Mouse (Mus musculus) ovary, postnatal 36 days (tissue): ENCODE measurements around the gene Panx3.

Experiments used
- DNase-seq: peaks from one replicate; pipeline ENCODE4 v3.0.0; 2022; ENCODE audit warnings: low spot score, mixed read lengths

Gene Panx3

DNA sequence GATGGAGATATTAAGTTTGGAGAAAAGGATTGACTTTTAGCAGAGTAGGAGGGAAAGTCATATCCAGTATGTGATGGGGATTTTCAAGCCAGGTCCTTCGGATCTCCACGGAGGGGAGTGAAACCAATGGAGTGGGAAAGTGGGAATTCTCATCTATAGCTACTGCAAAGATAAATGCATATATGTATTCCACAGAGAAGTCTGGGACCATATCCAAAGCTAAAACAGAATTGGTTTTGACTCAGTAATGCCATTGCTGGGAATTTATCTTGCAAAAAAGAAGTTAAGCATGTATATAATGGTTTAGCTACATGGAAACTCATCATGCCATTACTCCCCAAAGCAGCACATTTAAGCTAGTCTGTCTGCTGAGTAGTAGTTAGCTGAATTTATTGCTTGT lies 36.7 kb downstream of the Panx3 start:
- no peak for DNase-seq

DNA sequence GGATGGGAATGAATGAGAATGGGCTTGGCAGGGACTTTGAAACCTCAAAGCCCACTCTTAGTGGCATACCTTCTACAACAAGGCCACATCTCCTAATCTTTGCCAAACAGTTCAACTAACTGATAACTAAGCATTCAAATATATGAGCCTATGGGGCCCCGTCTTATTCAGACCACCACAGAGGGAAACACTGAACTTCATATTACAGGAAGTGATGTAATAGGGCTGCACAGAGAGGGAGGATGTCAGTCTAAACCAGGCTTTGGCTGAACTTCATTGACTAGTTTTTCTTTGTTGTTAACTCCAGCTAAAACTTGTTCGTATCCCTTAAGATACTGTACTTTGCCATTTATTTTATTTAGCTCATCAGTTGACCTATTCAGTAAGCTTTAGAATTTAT lies 39.1 kb downstream of the Panx3 start:
- no peak for DNase-seq

DNA sequence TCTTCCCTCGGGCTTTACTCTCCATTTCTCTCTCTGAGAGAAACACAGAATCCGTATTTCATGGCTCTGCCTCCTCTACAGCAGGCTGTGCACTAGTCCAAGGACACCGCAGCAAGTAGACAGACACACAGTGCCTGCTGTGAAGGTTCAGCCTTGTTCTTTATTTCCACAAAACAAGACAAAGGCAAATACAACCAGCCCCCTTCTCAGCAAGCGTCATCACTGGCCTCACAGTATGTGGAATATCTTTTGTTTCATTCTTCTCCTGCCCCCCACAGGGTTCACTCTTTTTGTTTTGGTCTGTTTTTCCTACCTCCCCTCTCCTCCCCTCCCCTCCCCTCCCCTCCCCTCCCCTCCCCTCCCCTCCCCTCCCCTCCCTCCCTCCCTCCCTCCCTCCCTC lies 40.5 kb downstream of the Panx3 start:
- DNase-seq = no peak

DNA sequence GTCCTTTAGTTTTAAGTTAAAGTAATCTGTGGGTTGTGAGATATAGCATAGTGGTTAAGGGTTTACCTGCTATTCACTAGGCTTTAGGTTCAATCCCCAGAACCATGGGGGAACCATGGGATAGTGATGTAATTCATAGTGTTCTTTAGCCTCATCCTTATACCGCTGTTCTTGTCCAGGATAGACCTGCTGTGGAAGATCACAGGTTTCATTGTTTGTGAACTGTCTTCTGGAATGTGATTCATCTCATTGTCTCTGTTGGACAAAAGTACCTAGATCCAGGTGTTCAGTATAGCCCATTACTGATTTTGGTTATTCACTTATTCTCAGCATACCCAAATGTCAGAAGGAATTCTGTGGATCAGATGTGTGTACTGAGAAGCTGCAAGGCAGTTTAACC lies 41.8 kb downstream of the Panx3 start:
- no peak for DNase-seq

DNA sequence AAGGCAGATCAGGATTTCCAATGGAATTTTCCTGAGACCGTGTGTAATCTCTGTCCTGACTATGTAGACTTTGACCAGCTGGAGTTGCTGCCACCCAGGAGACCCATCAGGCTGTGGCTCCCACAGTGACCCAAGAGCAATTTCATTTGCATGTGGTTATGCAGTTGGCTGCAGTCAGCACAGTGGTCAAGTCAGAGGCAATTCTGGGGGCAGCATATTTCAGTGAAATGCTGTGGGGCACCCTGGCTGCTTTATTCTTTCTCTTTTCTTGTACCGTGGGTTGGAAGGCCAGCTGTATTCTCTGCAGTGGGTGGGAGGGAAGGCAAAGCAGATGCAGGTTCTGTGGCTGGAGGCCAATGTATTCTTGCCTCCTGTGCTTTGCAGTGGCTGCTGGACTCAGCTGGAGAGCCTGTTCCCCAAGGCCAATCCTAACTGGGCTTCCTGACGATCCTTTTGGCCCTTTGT lies 42.9 kb downstream of the Panx3 start:
- DNase-seq = no peak

DNA sequence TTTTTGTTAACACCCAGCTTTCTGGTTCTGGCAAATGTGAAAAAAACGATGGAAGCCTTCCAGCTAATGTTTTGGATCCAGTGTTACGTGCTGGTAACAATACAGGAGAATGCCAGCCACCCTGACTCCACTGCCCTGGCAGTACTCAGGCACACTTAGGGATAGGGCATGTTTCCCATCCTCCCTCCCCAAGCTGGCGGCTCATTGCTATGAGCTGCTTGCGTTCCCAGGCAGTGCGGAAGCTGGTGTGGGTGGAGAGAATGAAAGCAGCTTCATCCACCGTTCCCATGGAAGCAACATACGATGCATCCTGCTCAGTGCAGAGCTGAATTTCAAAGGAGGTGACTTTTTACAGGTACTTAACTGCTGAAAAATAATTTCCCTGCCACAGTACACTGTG lies 43.4 kb downstream of the Panx3 start:
- DNase-seq = no peak

DNA sequence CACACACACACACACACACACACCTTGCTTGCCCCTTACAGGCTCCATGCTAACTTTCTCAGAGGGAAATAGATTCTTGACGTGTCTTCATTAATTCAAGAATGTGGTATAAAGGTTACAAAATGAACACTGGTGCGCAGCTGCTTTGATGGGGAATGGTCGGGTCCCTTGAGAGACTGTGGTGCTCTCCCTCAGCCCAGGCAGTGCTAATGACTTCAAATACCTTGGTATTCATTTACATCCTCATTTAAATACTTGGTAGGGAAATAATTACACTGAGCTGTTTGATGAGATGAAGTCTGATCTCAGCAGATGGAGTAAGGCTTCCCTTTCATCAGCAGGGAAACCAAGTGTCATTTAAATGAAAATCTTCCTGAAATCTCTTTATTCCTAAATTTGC lies 43.9 kb downstream of the Panx3 start:
- DNase-seq = no peak

DNA sequence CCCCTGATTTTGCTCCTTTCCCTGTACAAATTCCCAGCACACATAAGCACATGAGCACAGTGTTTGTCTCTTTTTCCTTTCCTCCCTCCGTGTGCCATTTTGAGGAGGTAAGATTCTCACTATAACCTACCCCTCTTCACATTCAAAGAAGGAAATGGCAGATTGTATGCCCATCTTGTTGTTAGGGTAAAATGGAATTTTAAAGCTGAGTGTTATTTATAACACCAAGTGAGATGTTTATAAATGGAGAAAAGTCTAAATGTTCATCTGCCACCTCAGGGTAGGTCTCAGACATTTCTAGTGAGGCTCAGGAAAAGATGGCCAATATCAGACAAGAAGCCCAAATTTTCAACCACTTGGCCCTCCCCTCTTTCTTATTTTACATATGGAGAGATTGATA lies 44.5 kb downstream of the Panx3 start:
- DNase-seq = no peak

DNA sequence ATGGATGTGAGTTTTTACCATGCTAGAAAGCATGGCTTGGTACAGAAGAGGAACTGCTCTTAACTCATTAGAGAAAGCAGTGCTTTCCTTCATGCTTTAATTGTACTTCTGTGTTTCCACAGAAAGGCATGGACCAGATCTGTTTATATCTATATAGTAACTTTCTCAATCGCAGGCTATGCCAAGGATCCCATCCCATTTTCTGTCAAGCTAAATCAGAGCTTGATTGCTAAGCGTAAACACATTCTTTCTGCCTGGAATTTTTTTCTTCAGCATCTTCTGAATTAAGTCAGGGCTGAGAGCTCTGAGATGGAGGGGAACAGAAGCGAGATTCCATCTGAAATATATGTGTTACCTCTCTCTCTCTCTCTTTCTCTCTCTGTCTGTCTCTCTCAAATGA lies 45.1 kb downstream of the Panx3 start:
- no peak for DNase-seq

DNA sequence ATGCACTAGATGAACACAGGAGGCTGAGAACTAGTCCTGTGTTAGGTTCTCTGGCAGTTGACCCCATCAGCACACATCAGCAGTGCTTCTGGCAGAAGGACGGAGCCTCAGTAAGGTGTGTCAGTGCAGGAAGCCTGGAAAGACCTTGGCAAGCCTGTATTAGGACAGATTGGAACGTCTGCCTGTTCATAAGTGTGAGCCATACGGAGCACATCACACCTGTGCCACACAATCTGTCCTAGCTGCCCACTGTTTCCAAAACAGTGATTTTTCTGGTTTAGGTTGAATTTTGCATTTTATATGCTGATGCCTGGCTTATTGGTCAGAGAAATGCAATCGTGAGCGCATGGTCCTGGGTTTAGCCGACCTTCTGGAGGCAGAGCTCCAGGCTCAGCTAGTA lies 47.7 kb downstream of the Panx3 start:
- DNase-seq = no peak

DNA sequence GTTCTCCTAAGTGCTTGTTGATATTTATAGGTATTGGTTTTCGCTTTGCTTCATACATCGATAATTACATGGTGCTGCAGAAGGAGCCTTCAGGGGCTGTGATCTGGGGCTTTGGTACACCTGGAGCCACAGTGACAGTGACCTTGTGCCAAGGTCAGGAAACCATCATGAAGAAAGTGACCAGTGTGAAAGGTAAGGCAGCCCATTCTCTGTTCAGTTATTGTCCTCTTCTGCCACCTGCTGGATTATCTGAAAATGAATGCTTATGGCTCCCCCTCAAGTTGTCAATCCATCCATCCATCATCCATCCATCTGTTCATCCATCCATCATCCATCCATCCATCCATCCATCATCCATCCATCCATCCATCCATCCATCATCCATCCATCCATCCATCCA lies 52.3 kb downstream of the Panx3 start:
- no peak for DNase-seq

DNA sequence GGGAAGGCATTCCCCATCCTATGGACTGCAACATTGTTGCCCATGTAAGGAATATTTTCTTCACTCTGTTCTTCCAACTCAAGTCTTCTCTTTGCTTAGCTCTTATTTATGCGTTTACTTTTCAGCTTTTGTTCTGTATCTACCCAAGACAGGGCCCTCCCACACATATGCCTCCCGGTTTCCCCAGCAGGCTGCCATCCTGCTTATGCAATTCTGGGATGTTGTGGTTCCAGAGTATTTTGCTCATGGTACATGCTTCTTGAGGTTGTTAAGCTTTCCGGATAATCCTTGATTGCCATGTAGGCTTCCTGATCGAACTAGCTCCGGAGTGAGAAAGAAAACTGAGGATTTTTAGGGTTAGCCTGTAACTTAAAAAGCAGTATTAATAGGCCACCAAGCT lies 53.8 kb downstream of the Panx3 start:
- no peak for DNase-seq

DNA sequence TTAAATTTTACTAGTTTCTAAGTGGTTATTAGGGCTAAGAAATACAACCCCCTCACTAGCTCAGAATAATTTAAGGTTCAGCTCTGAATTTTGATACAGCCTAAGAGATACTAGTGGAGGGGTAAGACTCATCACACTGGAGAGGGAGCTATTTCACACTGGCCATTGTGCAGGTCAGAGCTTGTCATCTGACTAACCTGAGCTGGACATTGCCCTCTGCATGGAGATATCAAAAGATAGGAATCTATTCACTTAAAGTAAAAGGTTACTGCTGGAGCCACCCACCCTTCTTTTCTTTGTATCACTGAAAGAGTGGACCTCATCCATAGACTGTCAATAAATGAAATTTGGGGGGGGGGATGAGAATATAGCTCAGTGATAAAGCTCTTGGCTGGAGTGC lies 54.7 kb downstream of the Panx3 start:
- no peak for DNase-seq

DNA sequence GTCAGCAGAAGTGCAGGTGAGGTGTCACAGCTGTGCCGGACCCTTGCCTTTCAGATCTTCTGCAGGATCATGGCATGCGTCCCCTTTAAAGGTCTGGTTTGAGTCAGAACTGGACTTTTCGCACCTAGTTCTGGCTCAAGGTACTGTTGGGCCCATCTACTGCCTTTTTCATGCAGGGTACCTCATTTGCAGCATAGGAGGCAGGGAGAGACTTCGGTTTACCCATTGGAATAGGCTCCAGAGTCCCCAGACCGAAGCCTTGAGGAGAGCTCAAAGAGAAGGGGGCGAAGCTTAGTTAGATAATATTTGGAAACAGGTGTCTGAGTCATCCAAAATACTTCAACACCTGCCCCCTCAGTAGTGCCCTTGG lies 55.1 kb downstream of the Panx3 start:
- DNase-seq = no peak

DNA sequence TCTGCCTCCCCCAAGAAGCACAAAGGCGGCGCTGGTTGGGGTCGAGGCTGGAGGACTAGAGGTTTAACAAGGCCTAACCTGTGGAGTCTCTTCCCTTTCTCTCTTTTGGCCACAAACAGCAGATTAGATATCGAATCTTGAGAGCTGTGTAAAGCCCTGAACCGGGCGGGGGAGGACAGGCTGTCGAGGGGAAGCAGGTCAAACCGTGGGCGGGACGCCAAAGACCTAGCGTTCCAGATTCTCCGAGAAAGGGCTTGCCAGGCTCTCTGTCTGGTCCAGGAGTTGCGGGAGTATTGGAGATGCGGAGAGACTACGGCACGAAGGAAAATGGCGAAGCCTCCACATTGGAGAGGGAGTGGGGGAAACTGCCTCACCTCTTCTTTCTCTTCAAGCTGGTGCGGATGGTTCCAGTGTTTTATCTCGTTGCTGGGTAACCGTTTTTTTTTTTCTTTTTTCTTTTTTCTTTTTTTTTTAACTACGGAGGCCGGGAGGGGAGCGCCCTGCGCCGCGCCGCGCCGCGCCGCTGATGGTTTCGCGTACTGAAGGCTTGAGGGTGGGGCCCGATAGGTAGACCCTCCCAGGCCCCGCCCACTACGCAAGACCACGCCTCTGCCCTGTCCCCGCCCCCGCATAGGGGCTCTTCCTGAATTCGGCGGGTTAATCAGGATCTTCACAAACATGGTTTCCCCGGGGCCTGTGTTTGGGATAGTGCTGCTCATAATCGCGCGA lies 55.7 kb downstream of the Panx3 start, which contains the start of gene Spa17:
Gene Spa17, minus strand, starts transcription at position 541 of the 729 bp plus-strand sequence.
- peak; percentile 91 for DNase-seq
